Mouse (Mus musculus) heart, postnatal 25 days (tissue): ENCODE measurements around the gene Adam29. TPM values are rescaled to one million over a fixed set of nuclear protein-coding genes. Genes with fewer than 3 reads are reported as not detected.

ENCODE experiments used
- DNase-seq: peaks from one replicate; pipeline ENCODE4 v3.0.0; 2022; ENCODE audit warnings: low spot score
- intact Hi-C: fragments of 180-260 bp; cut with DNase I; formaldehyde crosslinking; loops from one replicate; pipeline ENCODE4 v1.15.1; 2025
- total RNA-seq, 2 experiments: library from RNA; stranded (reverse); gene quantifications; 2 replicates each; pipeline ENCODE4 v1.2.3; 2021

Gene Adam29
- not detected for total RNA-seq

- intact Hi-C loops: no loop called here
These were observed at the start of gene Adam29 for GRCm38 (mm10) chr8:55906848-55907247. TSS of gene Adam29 (minus strand) at chr8:55906948.

DNA sequence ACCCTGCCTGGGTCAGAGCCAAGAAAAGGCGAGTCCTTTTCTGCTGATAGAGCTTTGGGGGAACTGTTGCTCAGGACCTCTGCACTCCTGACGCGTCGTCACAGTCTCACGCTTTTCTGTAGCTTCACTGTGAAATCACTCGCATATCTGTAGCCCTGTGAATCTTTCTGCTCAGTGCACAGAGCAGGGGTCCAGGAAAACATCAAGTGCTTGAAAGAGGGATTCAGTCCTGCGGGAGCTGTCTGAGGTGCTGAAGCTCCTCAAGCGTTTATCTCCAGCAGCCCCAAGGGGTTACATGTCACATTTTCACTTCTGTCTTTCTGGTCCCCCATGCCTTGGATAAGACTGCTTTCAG is 33.8 kb upstream of the Adam29 start:
- DNase-seq: no peak
- intact Hi-C loops: no loop called here

More at GRCm38 (mm10) chr8:55906848-55907247, at the start of gene Adam29:
- no peak for DNase-seq

DNA sequence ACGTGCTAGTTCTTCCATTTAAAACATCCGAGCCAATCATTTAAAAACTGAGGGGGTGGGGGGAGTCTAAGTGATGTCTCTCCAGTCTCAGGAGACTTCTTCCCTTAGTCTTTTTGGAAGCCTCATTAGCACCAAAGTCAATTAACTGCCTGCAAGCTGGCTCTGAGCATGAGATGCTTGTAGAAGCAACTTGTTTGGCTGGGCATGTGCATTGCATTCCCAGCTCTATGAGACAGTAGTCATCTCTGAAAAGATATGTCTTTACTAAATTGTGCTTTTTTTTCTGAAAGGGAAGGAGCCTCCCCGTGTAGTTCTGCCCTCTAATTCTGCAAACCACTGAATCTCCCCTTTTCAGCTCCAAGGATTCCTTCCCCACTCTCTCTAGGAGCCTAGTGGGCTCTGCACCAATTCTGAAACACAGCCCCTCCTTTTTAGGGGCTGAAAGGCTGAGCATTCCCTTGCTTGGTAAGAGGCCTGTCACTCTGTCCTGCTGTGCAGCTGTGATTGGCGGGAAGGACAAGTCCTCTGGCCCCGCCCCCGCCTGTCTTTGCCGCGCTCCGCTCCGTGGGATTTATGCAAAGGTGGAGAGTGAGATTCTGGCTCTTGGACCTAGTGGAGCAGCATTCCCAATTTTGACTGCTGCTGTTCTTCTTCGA is 33.2 kb upstream of the Adam29 start, which contains the start of gene Glra3:
Gene Glra3, plus strand, starts transcription at position 591 of the 656 bp plus-strand sequence.
- DNase-seq: no peak

More for the DNA sequence above, 33.2 kb upstream of the Adam29 start, which contains the start of gene Glra3:
- intact Hi-C loops: no loop called here

Other genes with a start within 250 kb of the Adam29 start
- gene Glra3, start 33.5 kb upstream of the Adam29 start, total RNA-seq: not detected